Mouse (Mus musculus) midbrain, embryonic 16.5 days (tissue): ENCODE results near the gene Spo11. TPM values are rescaled to one million over a fixed set of nuclear protein-coding genes. Genes with fewer than 3 reads are reported as not detected.

Experiments used
- ATAC-seq: fragments of 200-750 bp; cut with Nextera tagmentation; 2 replicates; pipeline ENCODE4 v1.8.0; 2017; ENCODE audit warnings: moderate TSS enrichment
- H3K27ac ChIP-seq: fragments of 300-500 bp; sonication (generic); 2 replicates; pipeline ENCODE4 v1.5.1; 2014; ENCODE audit warnings: mild to moderate bottlenecking, low read length, mixed read lengths
- H3K27me3 ChIP-seq: fragments of 300-500 bp; sonication (generic); 2 replicates; pipeline ENCODE4 v1.6.1; 2014; ENCODE audit warnings: low read depth, low read length, mixed read lengths; ENCODE audit not compliant: control insufficient read depth, insufficient read depth
- H3K36me3 ChIP-seq: fragments of 300-500 bp; sonication (generic); 2 replicates; pipeline ENCODE4 v1.6.1; 2014; ENCODE audit warnings: mild to moderate bottlenecking, low read length, moderate library complexity, mixed read lengths; ENCODE audit not compliant: control insufficient read depth, insufficient read depth
- H3K4me1 ChIP-seq: fragments of 300-500 bp; sonication (generic); 2 replicates; pipeline ENCODE4 v1.6.1; 2014; ENCODE audit warnings: mild to moderate bottlenecking, low read length, mixed read lengths; ENCODE audit not compliant: control insufficient read depth, insufficient read depth
- H3K4me2 ChIP-seq: fragments of 300-500 bp; sonication (generic); 2 replicates; pipeline ENCODE4 v1.6.1; 2014; ENCODE audit warnings: mild to moderate bottlenecking, low read length, mixed read lengths
- H3K4me3 ChIP-seq: fragments of 300-500 bp; sonication (generic); 2 replicates; pipeline ENCODE4 v1.5.1; 2014; ENCODE audit warnings: low read depth, mild to moderate bottlenecking, low read length, moderate library complexity, mixed read lengths
- H3K9ac ChIP-seq: fragments of 300-500 bp; sonication (generic); 2 replicates; pipeline ENCODE4 v1.6.1; 2014; ENCODE audit warnings: low read depth, low read length, mixed read lengths
- H3K9me3 ChIP-seq: fragments of 300-500 bp; sonication (generic); replicated peaks from 2 replicates; pipeline ENCODE4 v1.6.1; 2014; ENCODE audit warnings: mild to moderate bottlenecking, low read length, mixed read lengths; ENCODE audit not compliant: control insufficient read depth, poor library complexity, severe bottlenecking
- WGBS: fragments of 180-500 bp; shearing (Covaris S2); extraction: QIAGEN DNeasy Blood & Tissue Kit; methylation state at CpG from one replicate; pipeline ENCODE4 v1.1.7; 2014; 5-methylcytosine and 5-hydroxymethylcytosine counted together
- polyA plus RNA-seq: library from polyadenylated mRNA; unstranded; fragments of >200 nt; fragmentation: Nextera tagmentation; extraction: Ambion mirVana; gene quantifications from 2 replicates; pipeline ENCODE4 v1.2.1, GENCODE M21; 2015

Spo11 gene
- polyA plus RNA-seq, 1 experiment from 2014 or later = 1.0 TPM

DNA sequence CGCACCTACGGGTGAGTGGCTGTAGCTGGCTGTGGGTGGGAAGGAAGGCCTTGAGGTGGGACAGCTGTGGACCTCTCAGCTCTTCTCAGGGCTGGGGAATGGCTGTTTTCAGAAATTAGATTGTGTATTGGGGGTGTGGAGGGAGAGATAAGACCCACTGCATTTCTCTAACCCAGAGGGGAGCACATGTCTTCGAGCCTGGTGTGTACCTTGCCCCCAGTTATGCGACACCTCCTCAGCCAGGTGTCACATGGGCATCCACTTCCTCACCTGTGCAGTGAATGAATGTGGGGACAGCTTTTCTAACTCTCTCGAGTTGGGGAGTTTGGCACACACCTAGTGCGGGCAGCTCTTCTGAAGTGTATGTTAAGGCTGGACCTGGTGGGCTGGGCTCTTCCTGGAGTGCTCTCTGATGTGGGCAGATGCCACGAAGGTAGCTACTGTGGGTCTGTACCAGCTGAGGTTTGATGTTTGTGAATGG, 45.9 kb downstream of the Spo11 start:
- no peak overlapping the region for H3K27ac ChIP-seq
- peaks cover 26% of the 10 kb centered on the region for H3K27me3 ChIP-seq
- H3K4me1 ChIP-seq = peaks cover 31% of the 10 kb centered on the region
- 93% methylated on average over 7 of the region's 7 CpGs for WGBS
- peak overlapping the region; percentile 77 for H3K4me2 ChIP-seq
- peak overlapping the region; percentile 66; the same call in 1 of the 2 replicates for H3K4me3 ChIP-seq
- no peak for ATAC-seq
- H3K9ac ChIP-seq = peak overlapping the region; percentile 52; the same call in 1 of the 2 replicates
- H3K9me3 ChIP-seq = no peaks in the 10 kb centered on the region
- H3K36me3 ChIP-seq = no peaks in the 10 kb centered on the region

GRCm38 (mm10) chr2:173023966-173024365, 46.5 kb downstream of the Spo11 start:
- H3K9ac ChIP-seq = no peak overlapping the region
- peaks cover 31% of the 10 kb centered on the region for H3K4me1 ChIP-seq
- no peaks in the 10 kb centered on the region for H3K36me3 ChIP-seq
- no peak overlapping the region for H3K27ac ChIP-seq
- H3K4me3 ChIP-seq = no peak overlapping the region
- ATAC-seq = no peak
- WGBS = 83% methylated on average over 4 of the region's 4 CpGs
- H3K27me3 ChIP-seq = peaks cover 22% of the 10 kb centered on the region
- H3K4me2 ChIP-seq = no peak overlapping the region
- no peaks in the 10 kb centered on the region for H3K9me3 ChIP-seq

- no peaks in the 10 kb centered on the region for H3K36me3 ChIP-seq
- no peak overlapping the region for H3K9ac ChIP-seq
- WGBS = 78% methylated on average over 8 of the region's 8 CpGs
Observed at GRCm38 (mm10) chr2:173024392-173024791, 46.9 kb downstream of the Spo11 start.

GRCm38 (mm10) chr2:173024938-173025337, 47.4 kb downstream of the Spo11 start:
- no peaks in the 10 kb centered on the region for H3K36me3 ChIP-seq
- ATAC-seq = no peak
- no peaks in the 10 kb centered on the region for H3K9me3 ChIP-seq
- 26% methylated on average over 4 of the region's 4 CpGs for WGBS
- H3K4me1 ChIP-seq = peaks cover 25% of the 10 kb centered on the region
- 0 out of 2 replicates have a peak overlapping the region, but pooled peaks have one; percentile 16 for H3K9ac ChIP-seq
- H3K27ac ChIP-seq = no peak overlapping the region
- H3K4me2 ChIP-seq = no peak overlapping the region
- H3K4me3 ChIP-seq = no peak overlapping the region
- H3K27me3 ChIP-seq = peaks cover 14% of the 10 kb centered on the region

More at GRCm38 (mm10) chr2:173024392-173024791, 46.9 kb downstream of the Spo11 start:
- no peak overlapping the region for H3K4me3 ChIP-seq
- peaks cover 18% of the 10 kb centered on the region for H3K27me3 ChIP-seq
- H3K4me1 ChIP-seq = peaks cover 30% of the 10 kb centered on the region
- H3K27ac ChIP-seq = no peak overlapping the region
- H3K4me2 ChIP-seq = no peak overlapping the region
- no peaks in the 10 kb centered on the region for H3K9me3 ChIP-seq
- no peak for ATAC-seq

- Histone ChIP-seq H3K9me3 (no peaks in the 10 kb centered on the region), H3K9ac (no peak overlapping the region), H3K4me2 (no peak overlapping the region), H3K4me3 (no peak overlapping the region), H3K27me3 (0 out of 2 replicates have a peak, but pooled peaks cover under 1% of the 10 kb centered on the region), H3K4me1 (peaks cover 20% of the 10 kb centered on the region), H3K27ac (no peak overlapping the region), H3K36me3 (0 out of 2 replicates have a peak, but pooled peaks cover under 1% of the 10 kb centered on the region)
- 87% methylated on average over 5 of the region's 5 CpGs for WGBS
- ATAC-seq = no peak
Observed at GRCm38 (mm10) chr2:173026286-173026685, 48.8 kb downstream of the Spo11 start.

- ATAC-seq = no peak
- Histone ChIP-seq H3K27ac (no peak overlapping the region), H3K36me3 (0 out of 2 replicates have a peak, but pooled peaks cover 3% of the 10 kb centered on the region), H3K9me3 (no peaks in the 10 kb centered on the region), H3K4me1 (peaks cover 20% of the 10 kb centered on the region), H3K9ac (no peak overlapping the region), H3K4me3 (no peak overlapping the region), H3K4me2 (no peak overlapping the region), H3K27me3 (no peaks in the 10 kb centered on the region)
- 78% methylated on average over 3 of the region's 3 CpGs for WGBS
Observed at GRCm38 (mm10) chr2:173026688-173027131, 49.2 kb downstream of the Spo11 start.

DNA sequence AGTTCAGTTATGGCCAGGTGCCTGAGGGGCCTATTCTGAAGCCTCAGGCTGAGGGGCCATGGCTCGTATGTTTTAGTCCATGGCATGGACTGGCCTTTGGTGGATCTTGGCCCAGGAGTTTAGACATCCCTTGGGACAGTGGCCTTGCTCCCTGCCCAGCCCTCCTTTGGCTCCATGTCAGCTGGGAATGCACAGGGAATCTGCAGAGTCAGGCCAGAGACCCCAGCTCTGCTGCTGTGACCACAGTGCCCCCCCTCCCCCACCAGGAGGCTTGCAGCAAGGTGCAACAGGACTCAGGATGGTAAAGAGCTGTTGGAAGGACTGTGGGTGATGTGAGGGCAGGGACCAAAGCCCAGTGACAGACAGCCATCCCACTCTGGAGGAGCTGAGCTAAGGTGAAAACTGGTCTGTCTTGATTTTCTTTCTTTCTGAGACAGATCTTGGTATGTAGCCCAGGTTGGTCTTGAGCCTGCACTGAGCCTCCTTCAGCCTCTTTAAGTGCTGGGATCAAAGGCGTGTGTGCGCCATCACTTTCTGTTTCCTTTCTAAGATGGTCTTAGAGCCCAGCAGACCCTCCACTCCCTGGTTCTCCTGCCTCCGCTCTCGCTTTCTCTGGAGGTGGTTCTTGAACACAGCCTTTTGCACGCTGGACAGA, 49.8 kb downstream of the Spo11 start:
- Histone ChIP-seq H3K4me2 (no peak overlapping the region), H3K4me3 (no peak overlapping the region), H3K9me3 (no peaks in the 10 kb centered on the region), H3K9ac (no peak overlapping the region), H3K4me1 (peaks cover 20% of the 10 kb centered on the region), H3K27ac (no peak overlapping the region), H3K36me3 (peaks cover 3% of the 10 kb centered on the region), H3K27me3 (no peaks in the 10 kb centered on the region)
- no peak for ATAC-seq
- 88% methylated on average over 6 of the region's 6 CpGs for WGBS

DNA sequence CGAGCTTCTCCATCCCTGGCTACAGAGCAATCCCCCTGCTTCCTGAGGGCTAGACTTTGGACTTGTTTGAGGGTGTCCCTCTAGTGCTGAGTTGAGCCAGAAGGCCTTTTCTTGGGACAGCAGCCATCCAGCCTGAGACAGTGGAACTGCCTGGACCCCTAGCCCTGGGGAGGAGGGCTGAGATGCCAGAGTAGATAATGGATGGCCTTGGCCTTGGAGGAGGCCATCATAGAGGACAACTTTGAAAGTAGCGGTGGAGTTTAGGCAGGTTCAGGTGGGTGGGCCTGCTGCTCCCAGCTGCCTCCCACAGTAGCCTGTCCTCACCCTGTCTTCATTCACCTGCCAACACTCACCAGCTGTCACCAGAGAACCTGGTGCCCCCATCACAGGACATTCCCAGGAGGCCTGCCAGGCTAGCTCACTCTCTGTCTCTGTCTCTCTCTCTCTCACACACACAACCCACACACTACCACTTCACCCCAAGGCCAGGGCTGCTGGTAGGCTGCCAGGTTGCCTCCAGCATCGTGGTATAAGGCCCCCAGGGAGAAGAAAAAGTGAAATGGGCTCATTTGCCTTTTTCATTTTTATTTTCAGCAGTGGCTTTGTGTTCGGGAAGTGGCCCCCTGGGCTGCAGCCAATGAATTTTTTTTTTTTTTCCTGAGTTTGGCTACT, 50.5 kb downstream of the Spo11 start:
- Histone ChIP-seq H3K4me1 (peaks cover 13% of the 10 kb centered on the region), H3K36me3 (peaks cover 3% of the 10 kb centered on the region), H3K4me2 (no peak overlapping the region), H3K4me3 (no peak overlapping the region), H3K9ac (no peak overlapping the region), H3K27me3 (no peaks in the 10 kb centered on the region), H3K9me3 (no peaks in the 10 kb centered on the region), H3K27ac (no peak overlapping the region)
- ATAC-seq = no peak
- WGBS = 80% methylated on average over 4 of the region's 4 CpGs

DNA sequence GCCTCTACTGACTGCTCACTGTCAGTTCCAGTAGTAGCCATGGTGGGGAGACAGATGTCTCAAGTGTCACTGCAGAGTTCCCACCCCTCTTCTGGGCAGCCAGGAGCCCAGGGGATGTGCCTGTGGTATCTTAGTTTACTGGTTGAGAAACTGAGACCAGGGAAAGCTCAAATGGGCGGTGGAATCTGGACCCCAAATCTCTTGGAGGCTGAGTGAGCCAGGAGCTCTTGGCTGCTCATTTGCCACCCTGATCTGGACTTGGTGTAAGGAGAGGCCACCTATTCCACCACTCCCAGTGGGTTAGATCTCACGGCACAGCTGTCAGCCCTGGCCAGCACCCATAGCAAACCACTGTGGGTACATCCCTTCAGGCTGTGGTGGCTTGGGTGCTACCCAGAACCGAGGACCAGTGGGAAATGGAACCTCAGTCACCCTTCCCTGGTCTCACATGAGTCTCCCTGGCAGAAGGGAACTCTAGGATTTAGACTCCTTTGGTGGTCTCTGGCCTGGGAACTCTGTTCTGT, 51.1 kb downstream of the Spo11 start:
- H3K9ac ChIP-seq = no peak overlapping the region
- no peak overlapping the region; the same call in 1 of the 2 replicates for H3K27ac ChIP-seq
- H3K4me1 ChIP-seq = peaks cover 8% of the 10 kb centered on the region; the same call in 1 of the 2 replicates
- H3K4me3 ChIP-seq = no peak overlapping the region
- 97% methylated on average over 3 of the region's 3 CpGs for whole genome bisulfite sequencing
- H3K36me3 ChIP-seq = peaks cover 3% of the 10 kb centered on the region
- no peak for ATAC-seq
- H3K9me3 ChIP-seq = no peaks in the 10 kb centered on the region
- H3K4me2 ChIP-seq = no peak overlapping the region
- H3K27me3 ChIP-seq = no peaks in the 10 kb centered on the region
